Mouse (Mus musculus): ENCODE results near the gene Fth1.

Gene Fth1

DNA sequence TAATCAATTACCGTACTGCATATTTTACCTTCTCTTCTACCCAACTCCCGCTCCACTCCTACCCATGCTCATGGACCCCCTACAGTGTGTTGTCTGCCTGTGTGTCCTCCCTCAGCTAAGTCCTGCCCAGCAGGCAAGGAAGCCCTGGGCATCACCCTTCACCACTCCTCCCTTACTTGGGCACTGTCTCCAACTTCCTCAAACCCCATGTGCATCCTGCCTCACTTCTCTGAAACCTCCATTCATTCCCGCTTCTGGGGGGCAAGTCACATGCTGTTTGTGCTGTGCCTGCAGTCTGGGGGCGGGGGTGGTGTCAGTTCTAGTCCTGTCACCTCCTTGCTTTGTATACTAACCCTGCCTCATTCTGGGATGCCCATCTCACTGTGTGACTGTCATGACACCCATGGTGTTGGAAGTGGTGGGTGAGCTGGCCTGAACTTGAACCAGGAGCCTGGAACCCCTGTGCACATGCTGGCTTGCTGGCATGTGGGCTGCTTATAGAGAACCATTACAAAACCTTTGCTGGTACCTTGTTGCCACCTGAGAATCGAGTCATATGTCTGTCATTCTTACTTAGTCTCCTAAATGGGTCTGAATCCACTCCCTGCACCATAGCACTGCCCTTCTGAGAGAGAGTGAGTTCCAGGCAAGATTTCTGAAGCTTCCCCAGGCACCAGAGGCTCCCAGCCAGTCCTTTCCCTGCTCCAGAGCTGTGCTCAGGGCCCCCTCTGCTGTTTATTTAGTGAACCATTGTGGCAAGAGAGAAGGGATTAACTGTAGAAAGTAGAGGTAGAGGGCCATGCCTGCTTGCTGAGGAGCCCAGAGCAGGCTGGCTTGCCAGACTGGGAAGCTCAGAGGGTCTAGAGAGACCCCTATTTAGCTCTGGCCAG is 42.3 kb downstream of the Fth1 start:
- DNase-seq: peak; percentile 60

DNA sequence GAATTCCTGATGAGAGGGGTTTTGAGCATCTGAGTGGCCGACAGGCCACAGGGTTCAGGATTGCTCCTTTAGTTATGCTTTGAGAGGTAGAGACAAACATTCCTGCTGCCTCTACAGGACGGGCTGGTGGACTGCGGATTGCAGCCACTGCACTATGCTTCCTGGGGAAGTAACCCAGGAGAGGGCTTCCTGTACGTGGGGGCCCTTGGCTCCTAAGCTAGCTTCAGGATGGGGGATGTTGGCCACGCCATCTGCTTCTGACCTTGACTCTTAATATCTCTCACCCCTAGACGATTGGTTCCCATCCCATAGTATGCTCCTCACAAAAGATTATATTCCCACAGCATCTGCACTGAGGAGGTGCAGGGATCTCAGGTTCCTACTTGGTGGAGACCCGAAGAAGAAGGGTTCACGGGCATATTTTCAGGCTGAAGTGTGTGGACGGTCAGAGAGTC is 42.9 kb downstream of the Fth1 start:
- no peak for DNase-seq

DNA sequence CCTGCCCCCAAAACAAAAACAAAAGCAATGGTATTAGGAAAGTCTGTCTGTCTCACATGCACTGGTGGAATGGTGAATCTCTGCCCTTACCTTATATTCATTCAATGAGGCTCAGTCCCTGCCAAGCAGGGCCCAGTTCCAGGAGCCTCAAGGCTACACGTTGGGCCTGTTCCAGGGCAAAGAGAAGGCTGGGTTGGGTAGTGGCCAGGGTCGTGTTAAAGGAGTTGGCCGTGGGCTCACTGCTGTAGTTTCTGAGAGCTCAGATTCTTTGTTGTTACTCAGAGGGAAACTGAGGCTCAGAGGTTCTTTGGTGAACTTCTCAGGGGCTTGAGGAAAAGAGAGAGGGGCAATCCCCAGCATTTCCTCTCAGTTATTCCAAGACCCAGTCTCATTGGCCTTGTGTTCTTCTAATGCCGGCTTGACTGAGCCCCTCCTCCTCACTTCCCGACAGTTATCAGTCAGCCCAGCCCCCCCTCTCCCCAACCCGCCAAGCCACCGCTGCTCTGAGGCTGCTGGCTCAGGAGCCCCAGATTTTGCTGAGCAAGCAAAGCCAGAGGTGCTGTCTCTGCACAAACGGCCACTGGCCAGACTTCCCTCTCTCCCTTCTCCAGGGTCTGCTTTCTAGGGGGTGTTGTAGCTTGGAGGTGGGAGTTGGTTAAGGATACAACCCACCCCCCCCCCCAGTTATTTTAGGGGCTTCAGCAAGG is 44.9 kb downstream of the Fth1 start:
- no peak for DNase-seq

DNA sequence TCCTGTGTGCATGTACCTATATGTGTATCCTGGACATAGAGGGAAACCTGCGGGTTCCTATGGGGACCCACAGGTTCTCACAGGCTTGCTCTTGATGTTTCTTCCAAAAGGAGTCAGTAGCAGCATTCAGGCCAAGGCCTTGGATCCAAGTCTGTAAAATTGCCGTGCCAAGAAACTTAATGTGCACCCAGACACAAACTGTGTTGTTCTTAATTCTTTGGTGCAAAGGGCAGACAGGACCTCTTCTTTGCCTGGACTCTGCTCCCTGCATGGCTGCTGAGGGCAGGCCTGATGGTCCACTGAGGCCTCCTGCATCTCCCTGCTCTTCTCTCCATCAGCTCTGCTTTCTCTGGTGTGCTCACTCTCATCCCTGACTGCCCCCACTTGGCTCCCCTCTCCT is 49.3 kb downstream of the Fth1 start:
- DNase-seq: no peak

DNA sequence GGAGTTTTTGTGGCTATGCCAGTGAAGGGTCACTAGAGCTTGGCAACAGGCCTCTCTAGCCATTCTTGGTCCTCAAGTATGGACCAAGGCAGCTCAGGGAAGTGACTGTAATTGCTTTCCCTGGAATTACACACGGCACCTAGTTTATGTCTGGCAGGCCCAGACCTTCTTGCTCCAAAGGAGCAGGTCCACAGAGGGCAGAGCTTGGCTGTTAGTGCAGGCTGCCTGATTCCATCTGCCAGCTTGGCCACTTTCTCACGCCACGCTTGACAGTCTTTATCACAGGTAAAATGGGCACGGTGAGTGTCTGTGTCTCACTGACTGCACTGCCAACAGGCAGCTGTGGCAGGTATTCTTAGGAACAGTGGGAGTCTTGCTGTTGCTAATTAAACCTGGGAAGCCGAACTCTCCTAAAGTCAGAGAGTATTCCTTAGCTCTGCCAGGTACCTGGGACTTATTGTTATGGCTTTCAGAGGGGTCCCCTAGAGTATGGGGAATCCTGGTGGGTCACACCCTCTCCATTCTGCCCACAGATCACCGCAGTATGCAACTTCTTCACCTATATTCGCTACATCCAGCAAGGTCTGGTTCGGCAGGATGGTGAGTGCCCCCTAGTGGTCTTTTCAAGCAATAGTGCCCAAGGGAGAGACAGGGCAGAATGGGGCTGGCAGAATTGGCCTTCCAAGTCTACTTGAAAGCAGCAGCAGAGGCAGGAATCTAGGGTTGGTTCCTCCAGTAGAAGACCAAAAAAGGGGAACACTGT is 53.0 kb downstream of the Fth1 start:
- DNase-seq: peak; percentile 77

DNA sequence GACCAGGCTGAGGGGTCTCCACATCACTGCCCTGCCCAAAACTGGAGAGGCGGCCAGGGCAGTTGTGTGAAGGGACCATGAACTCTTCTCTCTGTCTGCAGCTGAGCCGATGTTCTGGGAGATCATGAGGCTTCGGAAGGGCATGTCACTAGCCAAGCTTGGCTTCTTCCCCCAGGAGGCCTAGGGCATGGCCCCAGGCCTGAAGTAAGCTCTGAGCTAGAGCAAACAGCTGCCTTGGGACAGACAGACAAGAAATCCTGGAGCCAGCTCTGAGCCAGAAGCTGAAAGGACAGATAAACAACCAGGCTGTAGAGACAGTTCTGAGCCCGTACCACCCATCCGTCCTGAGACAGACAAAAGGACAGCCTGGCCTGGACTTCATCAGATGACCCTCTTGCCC is 54.0 kb downstream of the Fth1 start:
- DNase-seq: no peak

Data from lung, postnatal 36 days (tissue).